Mouse (Mus musculus) monocyte, adult 2 months (primary cell): ENCODE results near the gene Brd3.

Experiments
- DNase-seq, 2 experiments: peaks; one replicate each; pipeline ENCODE4 v3.0.0; 2022; ENCODE audit warnings: low spot score in 2 of 2, low read depth in 1 of 2

The Brd3 gene

GRCm38 (mm10) chr2:27405094-27405884 is 102.2 kb downstream of the Brd3 start:
- no peak for DNase-seq

- DNase-seq = no peak
Measured at GRCm38 (mm10) chr2:27404375-27405093, 102.9 kb downstream of the Brd3 start.

GRCm38 (mm10) chr2:27401544-27401943 is 105.9 kb downstream of the Brd3 start:
- DNase-seq = no peak

- DNase-seq = no peak
Measured at GRCm38 (mm10) chr2:27400083-27400482, 107.4 kb downstream of the Brd3 start.

GRCm38 (mm10) chr2:27396656-27397440 is 110.6 kb downstream of the Brd3 start:
- no peak for DNase-seq
